Mouse (Mus musculus) megakaryocyte, embryonic 14.5 days (primary cell): Measurements from ENCODE around the gene 6030468B19Rik.

ENCODE experiments used
- FLI1 ChIP-seq: IDR thresholded peaks from 2 replicates; pipeline ENCODE4 v1.6.1; 2012; ENCODE audit warnings: low read length, inconsistent platforms, mixed read lengths
- GATA1 ChIP-seq: IDR thresholded peaks from 3 replicates; pipeline ENCODE4 v1.6.1; 2012; ENCODE audit warnings: mixed read lengths, low read length, inconsistent platforms, borderline replicate concordance

DNA sequence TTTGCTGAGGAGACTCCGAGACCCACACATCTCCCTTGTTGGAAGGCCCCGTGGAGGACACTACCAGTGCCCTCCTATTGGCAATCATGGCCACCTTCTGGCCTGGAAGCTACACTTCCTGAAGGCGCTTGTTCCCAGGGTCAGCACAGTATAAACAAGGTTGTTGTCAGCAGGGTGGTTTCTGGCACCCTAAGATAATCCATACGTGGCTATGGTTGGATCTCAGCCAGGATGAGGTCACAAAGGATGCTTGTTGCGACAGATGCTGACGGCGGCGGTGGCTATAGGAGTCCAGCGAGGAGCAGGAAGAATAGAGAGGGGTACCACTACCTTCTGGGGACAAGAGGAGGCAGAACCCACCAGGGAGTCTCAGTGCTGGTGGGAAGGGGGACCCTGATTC lies 32.9 kb downstream of the 6030468B19Rik start:
- TF ChIP-seq GATA1: no peak
- no peak for TF ChIP-seq FLI1
